Mouse (Mus musculus): ENCODE results near the gene Zdhhc18.
"Not testable (repeated sequence)": the region's sequence is repeated elsewhere in the genome, so short reads cannot be mapped to it uniquely, and the experiment has no call there.

Zdhhc18 gene

GRCm38 (mm10) chr4:133662945-133663344, 13.0 kb upstream of the Zdhhc18 start:
- no peak for DNase-seq (ENCODE audit: low spot score in 2 of 2)

GRCm38 (mm10) chr4:133662421-133662820, 12.5 kb upstream of the Zdhhc18 start:
- no peak for DNase-seq (ENCODE audit: low spot score in 2 of 2)

- peak; percentile 50 to 69 for DNase-seq (ENCODE audit: low spot score in 2 of 2)
Observed at GRCm38 (mm10) chr4:133660193-133661155, 10.5 kb upstream of the Zdhhc18 start.

GRCm38 (mm10) chr4:133659497-133660192, 9.7 kb upstream of the Zdhhc18 start:
- no peak for DNase-seq (ENCODE audit: low spot score in 2 of 2)

GRCm38 (mm10) chr4:133658729-133659128, 8.8 kb upstream of the Zdhhc18 start:
- DNase-seq (ENCODE audit: low spot score in 2 of 2), result no peak

DNA sequence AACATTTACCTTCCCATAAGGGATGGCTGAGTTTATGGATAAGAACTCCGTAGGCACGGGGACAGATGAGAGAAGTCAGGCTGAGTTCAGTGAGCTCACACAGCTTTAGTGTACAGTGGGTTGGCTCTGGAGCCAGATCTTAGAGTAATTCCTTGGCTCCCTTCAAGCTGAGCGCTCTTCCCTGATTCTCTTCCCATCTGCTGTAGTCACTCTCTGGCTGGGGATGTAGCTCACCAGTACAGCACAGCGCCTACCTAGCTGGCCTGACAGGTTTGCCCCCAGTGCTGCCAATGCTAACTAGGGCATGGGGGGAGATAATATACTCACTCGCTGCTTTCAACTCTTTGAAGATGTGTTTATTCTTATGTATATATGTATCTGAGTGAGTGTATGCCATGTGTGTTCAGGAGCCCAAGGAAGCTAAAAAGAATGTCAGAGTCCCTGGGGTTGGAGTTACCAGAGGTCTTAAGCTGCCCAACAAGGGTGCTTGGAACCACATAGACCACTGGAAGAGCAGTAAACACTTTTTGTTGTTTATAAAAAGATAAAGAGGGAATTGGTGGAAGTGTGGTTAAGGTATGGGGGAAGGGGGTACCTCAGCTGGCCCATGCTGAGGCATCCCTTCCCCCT, 8.0 kb upstream of the Zdhhc18 start:
- DNase-seq (ENCODE audit: low spot score in 2 of 2), result no peak

- DNase-seq (ENCODE audit: low spot score in 2 of 2), result no peak
Observed at GRCm38 (mm10) chr4:133656997-133657396, 7.0 kb upstream of the Zdhhc18 start.

DNA sequence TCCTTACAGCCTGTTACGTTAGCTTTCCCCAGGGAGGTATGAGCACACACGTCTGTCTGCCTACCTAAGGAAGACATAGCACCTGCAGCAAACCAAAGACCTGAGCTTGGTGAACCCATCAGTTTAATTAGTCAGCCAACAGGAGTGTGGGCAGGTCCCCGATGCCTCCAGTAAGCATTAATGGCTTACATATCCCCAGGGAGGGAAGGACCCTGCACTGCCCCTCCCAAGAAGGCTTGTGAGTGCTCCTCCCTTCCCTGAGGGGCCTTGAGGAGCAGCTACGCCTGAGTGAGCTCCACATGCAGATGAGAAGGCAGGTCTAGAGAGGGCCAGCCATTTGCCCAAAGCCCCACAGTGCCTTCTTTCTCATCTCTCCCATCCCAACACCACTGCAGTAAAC, 6.3 kb upstream of the Zdhhc18 start:
- no peak for DNase-seq (ENCODE audit: low spot score in 2 of 2)

DNA sequence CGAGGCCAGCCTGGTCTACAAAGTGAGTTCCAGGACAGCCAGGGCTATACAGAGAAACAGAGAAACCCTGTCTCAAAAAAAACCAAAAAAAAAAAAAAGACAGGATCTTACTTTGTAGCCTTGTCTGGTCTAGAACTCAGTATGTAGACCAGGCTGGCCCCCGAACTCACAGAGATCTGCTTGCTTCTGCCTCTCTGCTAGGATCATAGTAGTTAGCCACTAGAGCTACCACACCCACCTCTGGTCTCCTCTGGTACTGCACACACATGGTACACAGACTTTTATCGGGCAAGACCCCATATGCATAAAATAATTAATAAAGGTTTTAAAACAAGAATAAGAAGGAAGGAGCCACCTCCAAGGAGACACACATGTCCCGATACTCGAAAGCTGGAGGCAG, 4.1 kb upstream of the Zdhhc18 start:
- not testable (repeated sequence) for DNase-seq (ENCODE audit: low spot score in 2 of 2)

- DNase-seq (ENCODE audit: low spot score in 2 of 2), result no peak
Observed at GRCm38 (mm10) chr4:133652746-133653145, 2.8 kb upstream of the Zdhhc18 start.

DNA sequence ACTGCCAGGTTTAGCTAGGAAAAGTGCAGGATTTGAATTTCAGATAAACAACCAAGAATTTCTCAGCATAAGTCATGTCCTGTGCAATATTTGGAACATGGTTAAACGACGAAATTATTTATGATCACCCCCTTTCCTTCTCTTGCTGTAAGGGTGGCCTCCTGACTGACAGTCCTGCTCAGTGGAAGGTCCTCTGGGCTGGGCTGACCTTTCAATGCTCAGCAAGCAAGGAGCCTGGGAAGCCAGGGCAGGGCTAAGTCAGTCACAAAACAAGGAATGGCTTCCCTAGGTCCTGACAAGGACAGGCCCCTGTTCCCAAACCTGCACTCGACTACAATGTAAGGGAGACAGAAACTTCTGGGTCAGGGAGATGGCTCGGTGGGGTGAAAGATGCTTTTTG, 2.0 kb upstream of the Zdhhc18 start:
- no peak for DNase-seq (ENCODE audit: low spot score in 2 of 2)

DNA sequence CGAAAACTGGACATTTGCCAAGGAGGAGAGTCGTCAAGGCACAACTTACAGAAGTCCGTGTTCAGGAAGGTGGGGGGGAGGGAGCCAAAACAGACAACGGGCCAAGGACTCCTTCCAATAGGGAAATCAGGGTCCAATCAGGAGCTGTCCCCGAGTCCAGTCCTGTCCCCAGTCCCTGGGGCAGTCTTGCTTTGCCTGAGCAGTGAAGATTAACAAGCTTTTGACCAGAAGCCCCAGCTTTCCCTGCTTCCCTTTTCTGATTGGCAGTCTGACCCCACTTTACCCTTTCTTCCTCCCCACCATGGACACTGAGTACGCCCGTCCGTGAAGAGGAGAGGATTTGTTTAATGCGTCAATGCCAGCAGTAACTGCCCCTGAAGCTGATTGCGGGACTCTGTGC, 1.5 kb upstream of the Zdhhc18 start:
- DNase-seq (ENCODE audit: low spot score in 2 of 2), result no peak

DNA sequence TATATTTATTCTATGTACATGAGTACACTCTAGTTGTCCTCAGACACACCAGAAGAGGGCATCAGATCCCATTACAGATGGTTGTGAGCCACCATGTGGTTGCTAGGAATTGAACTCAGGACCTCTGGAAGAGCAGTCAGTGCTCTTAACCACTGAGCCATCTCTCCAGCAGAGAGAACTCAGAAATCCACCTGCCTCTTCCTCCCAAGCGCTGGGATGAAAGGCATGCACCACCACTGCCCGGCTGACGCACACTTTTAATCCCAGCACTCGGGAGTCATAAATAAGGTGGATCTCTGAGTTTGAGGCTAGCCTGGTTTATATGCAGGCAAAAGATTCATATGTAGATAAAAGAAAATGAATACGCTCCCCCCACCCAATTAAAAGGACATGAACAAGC, 490 bp downstream of the Zdhhc18 start:
- not testable (repeated sequence) for DNase-seq (ENCODE audit: low spot score in 2 of 2)

DNA sequence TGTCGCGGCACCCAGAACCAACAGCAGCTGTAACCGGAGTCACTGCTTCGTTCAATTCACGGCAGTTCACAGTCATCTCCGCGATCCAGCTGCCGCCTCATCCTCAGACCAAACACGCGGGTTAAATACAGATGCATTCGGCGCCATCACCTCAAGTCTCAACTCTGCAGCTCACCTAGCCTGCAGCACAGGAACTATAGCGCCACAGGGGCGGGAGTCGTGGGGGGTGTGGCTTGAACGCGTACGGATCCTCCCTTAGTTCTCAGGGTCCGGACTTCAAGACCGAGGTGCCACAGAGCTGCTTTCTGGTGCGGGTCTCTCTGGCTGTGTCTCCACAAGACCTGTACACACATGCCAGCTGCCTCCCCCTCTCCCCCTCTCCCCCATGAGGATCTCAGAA, 4.3 kb downstream of the Zdhhc18 start:
- no peak for DNase-seq (ENCODE audit: low spot score in 2 of 2)

GRCm38 (mm10) chr4:133645195-133645594, 4.8 kb downstream of the Zdhhc18 start:
- DNase-seq (ENCODE audit: low spot score in 2 of 2), result no peak

DNA sequence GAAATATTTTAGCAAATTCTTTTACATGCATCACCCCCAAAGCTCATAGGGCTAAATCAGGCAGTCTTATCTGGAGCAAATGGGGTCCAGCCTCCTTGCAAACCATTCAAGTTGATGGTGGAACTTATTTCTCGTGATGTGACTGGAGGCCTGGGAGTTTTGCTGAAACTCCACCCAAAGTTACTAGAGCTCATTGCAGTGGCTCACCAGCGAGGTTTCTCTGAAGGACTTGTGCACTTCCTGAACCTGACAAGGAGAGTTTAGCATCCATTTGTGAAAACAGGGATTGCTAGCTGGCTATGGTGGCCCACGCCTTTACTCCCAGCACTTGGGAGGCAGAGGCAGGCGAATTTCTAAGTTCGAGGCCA, 15.9 kb downstream of the Zdhhc18 start:
- DNase-seq (ENCODE audit: low spot score in 2 of 2), result no peak

DNA sequence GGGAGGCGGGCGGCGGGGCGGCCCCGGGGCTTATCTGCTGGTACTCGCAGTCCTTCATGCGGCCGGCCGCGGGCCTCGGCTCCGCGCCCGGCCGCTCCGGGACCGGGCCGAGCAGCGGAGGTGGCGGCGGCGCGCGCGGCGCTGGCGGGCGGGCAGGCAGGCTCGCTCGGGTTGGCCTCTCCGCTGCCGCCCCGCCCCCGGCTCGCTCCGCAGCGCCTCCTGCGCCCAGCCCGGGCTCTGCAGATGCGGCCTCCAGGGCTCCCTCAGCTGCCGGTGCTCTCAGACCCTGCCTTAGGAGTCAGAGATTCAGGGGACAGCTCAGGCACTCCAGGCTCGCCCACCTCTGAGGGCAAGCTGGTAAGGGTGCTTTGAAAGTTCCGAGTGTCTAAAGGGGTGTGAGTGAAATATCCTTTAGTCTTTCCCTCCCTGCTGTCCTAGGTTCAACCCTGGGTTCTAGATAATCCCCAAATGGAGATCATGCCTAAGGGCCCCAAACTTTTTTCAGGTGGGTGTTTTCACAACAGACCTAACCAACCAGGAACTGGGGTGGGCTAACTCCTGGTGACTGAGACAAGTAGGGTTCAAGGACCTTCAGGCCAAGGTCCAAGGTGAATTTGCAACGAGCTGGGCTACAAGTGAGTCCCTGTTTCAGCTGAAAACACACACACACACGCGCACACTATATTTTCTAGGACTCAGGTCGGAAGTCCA, 16.5 kb downstream of the Zdhhc18 start:
- peak; percentile 77 to 79 for DNase-seq (ENCODE audit: low spot score in 2 of 2)

- DNase-seq (ENCODE audit: low spot score in 2 of 2), result no peak
Observed at GRCm38 (mm10) chr4:133632483-133633327, 17.2 kb downstream of the Zdhhc18 start.

DNA sequence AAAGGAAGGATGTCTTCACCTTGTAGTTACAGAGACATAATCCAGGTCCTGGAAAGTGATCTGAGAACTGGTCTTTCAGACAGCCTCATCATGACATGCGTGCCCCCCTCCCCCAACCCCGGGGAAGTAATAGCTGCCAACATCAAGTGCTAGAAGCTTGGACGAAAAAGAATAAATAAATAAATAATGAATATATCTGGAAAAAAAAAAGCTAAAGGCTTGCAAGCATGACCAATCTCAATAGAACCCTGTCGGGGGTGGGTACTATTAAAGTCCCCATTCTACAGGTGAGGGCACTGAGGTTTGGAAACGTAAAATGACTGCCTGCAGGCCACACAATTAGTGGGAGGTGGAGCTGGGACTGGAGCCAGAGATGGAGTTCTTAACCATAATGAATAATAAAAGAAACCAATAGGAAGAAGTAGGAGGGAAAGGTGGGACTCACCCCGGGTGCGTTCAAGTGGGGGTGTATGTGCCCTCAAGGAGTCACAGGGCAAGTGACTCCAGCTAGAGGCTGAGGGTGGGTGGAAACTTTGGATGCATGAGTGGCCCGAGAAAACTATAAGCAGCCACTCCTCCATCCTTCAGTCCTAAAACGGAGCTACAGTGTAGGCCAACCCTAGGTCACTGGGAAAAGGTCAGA, 18.1 kb downstream of the Zdhhc18 start:
- no peak for DNase-seq (ENCODE audit: low spot score in 2 of 2)

- no peak for DNase-seq (ENCODE audit: low spot score in 2 of 2)
Observed at GRCm38 (mm10) chr4:133631071-133631768, 18.7 kb downstream of the Zdhhc18 start.
